Mouse (Mus musculus) lung, postnatal 4 days (tissue): ENCODE measurements around the gene Tacr2.

Source experiments
- DNase-seq, 2 experiments: peaks; one replicate each; pipeline ENCODE4 v3.0.0; 2021

Gene Tacr2

GRCm38 (mm10) chr10:62306483-62306882, 54.2 kb downstream of the Tacr2 start:
- DNase-seq, result no peak

- DNase-seq, result no peak
These were observed 56.8 kb downstream of the Tacr2 start for GRCm38 (mm10) chr10:62308896-62309491.

GRCm38 (mm10) chr10:62309593-62309992, 57.4 kb downstream of the Tacr2 start:
- DNase-seq, result no peak

- peak in 1 of 2 experiments; percentile 33 for DNase-seq
These were observed 58.2 kb downstream of the Tacr2 start for GRCm38 (mm10) chr10:62310259-62311039.

GRCm38 (mm10) chr10:62311464-62311863, 59.2 kb downstream of the Tacr2 start:
- peak; percentile 72 to 79 for DNase-seq

GRCm38 (mm10) chr10:62313140-62313539, 60.9 kb downstream of the Tacr2 start:
- no peak for DNase-seq

GRCm38 (mm10) chr10:62313885-62314424, 61.7 kb downstream of the Tacr2 start:
- peak in 1 of 2 experiments; percentile 31 for DNase-seq
